Mouse (Mus musculus): Measurements from ENCODE around the gene Smyd1.

- TF ChIP-seq CTCF (IDR thresholded peaks at IDR 0.05; ENCODE audit: borderline replicate concordance, extremely low read depth, insufficient read depth, insufficient read length), result no peak
- no peak for TF ChIP-seq POLR2A (IDR thresholded peaks at IDR 0.05; ENCODE audit: borderline replicate concordance, extremely low read depth, insufficient read depth, insufficient read length, poor library complexity, severe bottlenecking)
These were observed 11.7 kb upstream of the Smyd1 start for GRCm38 (mm10) chr6:71333578-71334273.
